Mouse (Mus musculus): ENCODE measurements around the gene Spryd4.
A peak's percentile ranks its signal among the peaks of the same experiment; 100 is the strongest.
"Not testable (repeated sequence)": the region's sequence is repeated elsewhere in the genome, so short reads cannot be mapped to it uniquely, and the experiment has no call there.

Gene Spryd4

DNA sequence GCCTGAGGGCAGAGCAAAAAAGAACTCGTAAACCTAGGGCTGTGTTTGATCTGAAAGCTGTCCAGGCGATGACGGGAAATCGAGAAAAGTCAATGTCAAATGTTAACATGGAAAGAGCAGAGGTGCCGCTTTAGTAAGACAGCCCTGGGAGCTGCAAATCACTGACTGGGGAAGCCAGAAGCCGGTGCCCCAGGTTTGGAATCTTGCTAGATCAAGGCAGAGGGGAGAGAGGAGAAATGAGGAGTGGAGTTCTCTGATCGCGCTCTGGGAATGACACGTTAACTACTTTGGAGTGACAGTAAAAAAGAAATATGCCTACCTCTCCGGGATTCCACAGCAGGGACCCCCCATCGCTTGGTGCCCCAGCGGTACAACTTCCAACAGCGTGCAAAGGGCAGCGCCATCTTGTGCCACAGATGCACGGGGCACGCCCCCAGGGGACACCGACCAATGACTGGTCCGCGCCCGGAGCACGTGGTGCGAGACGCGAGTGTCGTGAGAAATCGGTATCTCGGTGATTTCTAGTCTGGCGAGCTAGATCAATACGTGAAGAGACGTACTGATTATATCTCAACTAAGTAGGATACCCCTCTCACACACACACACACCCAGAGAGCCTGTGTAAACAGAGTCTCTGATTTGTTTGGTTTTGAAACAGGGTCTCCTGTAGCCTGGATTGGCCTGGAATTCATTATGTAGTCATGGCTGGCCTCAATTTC is at the start of gene Spryd4:
Spryd4 (minus strand) TSS at position 418 of the 719 bp plus-strand sequence.
- DNase-seq (ENCODE audit: low read depth, low spot score) = peak; percentile 97

DNA sequence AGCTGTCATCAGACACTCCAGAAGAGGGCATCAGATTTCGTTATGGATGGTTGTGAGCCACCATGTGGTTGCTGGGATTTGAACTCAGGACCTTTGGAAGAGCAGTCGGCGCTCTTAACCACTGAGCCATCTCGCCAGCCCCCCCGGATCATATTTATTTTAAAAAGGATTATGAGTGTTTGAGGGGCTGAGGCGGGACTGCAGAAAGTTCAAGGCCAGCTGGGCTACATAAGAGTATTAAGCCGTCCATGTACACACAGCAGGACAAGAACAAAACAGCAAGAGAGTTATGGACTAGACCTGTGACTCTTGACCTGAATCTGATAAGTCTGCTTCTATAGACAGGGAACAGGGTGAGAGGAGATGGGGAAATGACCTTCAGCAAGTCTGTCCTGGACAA is 48.8 kb upstream of the Spryd4 start:
- not testable (repeated sequence) for DNase-seq (ENCODE audit: low read depth, low spot score)

DNA sequence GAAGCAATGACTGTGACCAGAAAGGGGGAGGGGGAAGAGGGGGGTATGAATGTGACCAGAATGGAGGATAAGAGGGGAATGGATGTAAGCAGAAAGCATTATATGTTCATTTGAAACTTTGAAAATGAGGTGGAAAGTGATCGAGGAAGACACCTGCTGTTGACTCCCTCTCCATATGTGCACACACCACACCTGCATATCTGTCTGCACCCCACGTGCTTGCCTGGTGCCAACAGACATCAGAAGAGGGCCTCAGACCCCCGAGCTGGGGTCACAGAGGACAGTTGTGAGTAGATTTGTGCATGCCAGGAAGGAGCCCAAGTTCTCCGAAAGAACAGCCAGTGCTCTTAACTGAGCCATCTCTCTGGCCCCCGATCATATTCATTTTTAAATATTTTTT is 48.3 kb upstream of the Spryd4 start:
- no peak for DNase-seq (ENCODE audit: low read depth, low spot score)

DNA sequence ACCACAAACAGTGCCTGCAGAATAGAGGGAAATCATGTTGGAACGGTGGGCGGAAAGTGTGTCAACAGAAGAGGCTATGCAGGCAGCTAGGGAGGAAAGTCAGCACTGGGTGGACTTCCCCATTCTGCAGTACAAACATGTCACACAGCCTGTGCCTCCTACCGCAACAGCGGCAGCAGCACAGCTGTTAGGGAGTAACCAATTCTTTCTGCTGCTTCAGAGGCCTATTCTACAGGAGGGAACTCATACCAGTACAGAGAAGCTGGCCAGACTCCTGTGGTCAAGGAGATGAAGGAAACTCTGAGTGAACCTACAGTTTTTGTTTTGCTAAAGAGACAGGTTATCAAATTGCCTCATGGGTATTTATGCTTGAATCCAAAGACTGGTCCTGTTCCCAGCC is 47.3 kb upstream of the Spryd4 start:
- no peak for DNase-seq (ENCODE audit: low read depth, low spot score)

DNA sequence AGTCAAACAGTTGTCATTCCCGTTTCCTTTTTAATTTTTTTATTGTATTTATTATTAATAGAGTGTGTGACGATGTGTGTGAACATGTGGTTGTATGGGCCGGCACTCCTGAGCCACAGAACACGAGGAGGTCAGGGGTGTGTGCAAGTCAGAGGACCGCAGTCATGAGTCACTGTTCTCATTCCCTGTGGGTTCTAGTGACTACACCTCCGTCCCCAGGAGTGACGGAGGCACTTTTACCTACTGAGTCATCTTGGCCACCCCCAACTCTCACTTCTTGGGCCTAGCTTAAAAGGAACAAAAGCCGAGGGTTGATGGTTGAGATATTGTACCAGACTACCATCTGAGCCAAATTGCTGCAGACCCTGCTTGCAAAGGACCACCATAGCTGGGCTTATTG is 44.7 kb upstream of the Spryd4 start:
- no peak for DNase-seq (ENCODE audit: low read depth, low spot score)

DNA sequence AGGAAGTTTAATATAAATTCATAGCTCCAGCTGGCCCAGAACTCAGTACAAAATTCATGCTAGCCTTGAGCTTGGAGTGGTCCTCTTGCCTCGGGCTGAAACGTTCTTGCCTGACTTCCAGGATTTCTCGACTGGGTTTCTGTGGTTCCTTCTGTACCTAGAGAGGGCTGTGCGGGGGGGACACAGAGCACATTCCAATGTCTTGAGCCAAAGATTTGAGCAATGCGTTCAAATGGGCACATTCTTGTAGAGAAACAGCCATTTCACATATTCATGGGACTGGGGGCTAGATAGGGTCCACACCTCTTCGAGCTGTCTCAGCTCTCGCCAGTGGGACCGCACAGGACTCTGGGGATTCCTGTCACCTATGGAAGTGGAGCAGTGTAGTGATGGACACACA is 44.3 kb upstream of the Spryd4 start:
- DNase-seq (ENCODE audit: low read depth, low spot score) = no peak

DNA sequence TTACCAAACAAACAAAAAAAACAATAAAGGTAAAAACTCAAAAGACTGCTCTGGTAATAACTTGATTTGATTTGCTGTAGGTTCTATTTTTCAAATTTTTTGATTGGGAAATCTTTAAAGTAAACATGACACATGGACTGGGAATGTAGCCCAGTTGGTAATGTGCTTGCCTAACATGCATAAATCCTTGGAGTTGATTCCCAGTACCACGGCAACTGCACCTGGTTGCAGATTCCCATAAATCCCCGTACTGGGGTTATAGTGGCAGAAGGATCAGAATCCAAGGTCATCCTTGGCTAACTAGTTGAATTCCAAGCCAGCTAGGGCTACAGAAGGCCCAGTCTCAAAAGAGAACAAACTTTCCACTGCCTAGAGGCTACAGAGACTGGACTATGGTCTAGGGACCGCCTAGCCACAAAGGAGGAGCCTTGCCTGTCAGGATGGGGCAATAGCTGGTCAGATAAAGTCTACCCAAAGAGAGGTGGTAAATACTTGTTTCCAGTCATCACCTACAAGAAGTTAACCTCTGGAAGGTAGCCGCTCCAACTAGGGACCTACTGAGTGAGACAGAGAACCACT is 42.2 kb upstream of the Spryd4 start, which contains the start of gene Apon:
Apon (plus strand) TSS at position 420 of the 579 bp plus-strand sequence.
- no peak for DNase-seq (ENCODE audit: low read depth, low spot score)

DNA sequence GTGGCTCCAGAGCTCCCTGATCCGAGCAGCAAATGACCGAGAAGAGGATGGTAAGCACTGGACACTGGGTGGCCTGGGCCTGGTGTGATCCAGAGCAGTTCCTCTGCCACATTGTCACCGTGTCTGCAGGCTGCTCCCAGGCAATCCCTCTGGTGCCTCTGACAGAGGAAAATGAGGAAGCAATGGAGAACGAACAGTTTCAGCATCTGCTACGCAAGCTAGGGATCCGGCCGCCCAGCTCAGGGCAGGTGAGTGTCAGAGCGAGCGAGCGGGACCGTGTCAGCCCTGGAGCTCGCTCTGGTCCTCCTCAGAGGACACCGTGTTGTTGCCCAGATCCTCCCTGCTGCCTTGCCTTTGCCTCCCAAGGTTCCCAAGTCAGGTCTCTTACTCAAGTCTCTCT is 39.0 kb upstream of the Spryd4 start:
- peak; percentile 61 for DNase-seq (ENCODE audit: low read depth, low spot score)

DNA sequence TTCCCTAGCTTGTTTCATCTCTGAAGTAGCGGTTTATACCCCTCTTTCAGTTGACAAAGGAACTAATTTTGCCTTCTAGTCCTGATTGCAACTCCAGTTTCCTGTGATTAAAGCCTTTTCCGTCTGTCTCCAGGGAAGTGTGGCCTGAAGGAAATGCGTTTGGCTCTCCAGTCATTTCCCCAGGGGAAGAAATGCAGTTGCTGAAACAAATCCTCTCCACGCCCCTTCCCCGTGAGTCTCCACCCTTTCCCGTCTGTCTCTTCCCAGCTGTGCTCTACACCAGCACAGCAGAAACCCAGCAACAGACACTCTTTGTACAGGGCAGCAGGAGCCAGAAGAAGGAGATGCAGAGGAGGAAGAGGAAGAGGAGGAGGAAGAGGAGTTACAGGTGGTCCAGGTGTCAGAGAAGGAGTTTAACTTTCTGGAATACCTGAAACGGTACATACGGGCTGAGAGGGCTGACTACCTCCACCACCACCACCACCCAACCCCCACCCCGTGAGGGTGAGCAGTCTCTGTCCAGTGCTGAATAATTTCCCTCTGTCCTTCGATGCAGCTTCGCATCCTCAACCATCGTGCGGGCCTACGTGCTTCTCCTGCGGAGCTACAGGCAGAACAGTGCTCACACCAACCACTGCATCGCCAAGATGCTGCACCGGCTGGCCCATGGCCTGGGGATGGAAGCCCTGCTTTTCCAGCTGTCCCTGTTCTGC is 35.6 kb upstream of the Spryd4 start:
- DNase-seq (ENCODE audit: low read depth, low spot score) = peak; percentile 89

DNA sequence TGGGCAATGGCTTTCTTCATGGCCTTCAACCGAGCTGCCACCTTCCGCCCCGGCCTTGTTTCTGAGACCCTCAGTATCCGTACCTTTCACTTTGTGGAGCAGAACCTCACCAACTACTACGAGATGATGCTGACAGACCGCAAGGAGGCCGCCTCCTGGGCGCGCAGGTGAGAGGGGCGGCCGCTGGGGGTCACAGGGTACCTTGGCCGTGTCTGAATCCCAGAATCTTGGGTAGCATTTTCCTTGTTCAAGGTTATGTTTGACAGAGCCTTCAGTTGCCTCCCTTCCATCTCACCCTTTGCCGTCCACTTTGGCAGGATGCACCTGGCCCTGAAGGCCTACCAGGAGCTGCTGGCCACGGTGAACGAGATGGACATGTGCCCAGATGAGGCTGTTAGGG is 32.5 kb upstream of the Spryd4 start:
- no peak for DNase-seq (ENCODE audit: low read depth, low spot score)

DNA sequence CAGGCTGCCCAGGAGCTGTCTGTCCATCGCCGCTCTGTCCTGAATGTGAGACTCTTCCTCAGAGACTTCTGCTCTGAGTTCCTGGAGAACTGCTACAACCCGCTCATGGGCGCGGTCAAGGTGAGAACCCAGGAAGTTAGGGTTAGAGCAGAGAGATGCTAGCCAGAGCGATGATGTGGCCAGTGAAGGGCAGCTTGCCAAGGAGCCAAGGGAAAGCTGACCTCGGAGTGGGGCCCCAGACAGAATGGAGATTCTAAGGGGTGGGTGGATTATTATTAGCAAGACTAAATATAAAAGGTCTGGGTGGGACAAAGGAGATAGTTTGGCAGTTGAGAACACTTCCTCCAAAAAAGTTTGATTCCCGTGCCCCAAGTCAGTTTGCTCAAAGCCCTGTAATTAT is 31.6 kb upstream of the Spryd4 start:
- no peak for DNase-seq (ENCODE audit: low read depth, low spot score)

DNA sequence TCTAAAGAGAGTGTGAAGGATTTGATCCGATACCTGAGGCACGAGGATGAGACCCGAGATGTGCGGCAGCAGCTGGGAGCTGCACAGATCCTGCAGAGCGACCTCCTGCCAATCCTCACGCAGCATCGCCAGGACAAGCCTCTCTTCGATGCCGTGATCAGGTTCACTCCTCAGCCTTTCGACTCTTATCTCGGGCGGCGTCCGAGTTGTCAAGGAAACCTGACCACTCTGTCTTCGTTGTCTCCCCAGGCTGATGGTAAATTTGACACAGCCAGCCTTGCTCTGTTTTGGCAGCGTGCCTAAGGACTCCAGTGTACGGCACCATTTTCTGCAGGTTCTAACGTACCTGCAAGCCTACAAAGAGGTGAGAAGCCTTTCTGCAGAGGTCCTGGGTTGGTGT is 28.5 kb upstream of the Spryd4 start:
- no peak for DNase-seq (ENCODE audit: low read depth, low spot score)

DNA sequence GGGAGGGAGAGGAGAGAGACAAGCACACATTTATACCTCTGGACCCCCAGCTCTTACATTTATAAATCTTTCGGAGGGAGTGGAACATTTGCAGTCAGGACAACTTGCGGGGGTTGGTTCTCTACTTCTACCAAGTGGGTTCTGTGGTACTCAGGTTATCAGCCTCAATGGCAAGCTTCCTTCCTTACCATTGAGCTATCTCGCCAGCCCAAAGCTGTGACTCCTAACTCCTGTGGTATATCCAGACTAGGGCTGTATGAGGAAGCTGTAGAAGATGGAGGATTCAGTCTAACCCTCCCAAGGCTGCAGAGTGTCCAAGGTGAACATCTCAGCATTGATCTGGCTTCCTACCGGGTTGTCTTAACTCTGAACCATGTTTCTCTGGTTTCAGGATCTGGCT is 27.5 kb upstream of the Spryd4 start:
- DNase-seq (ENCODE audit: low read depth, low spot score) = no peak

DNA sequence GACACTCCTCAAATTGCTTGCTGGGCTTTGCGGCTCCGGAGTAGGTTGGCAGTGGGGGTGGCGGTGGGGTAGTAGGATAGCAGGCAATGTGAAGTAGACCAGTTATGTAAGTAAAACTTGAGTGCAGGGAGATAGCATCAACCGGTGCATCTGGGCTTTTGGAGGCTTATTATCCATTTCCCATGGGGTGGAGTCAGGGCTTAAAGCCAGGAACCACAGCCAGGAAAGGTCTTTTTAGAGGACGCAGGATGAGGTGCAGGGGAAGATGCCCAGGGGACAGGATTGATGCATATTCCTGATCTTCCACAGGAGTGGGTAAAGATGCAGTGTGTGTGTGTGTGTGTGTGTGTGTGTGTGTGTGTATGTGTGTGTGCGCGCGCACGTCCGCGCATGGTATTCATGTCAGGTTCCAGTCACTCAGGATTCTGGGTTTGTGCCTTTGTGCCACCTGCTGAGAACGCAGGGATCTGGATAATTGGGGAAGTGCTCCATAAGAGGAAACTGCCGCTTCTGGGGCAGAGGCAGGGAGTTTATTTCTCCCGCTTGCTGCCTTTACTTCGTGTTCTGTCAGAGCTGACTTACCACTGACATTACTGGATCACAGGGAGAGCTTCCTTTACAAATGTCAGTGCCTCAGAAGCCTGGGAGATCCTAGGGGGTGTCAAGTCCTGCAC is 26.3 kb upstream of the Spryd4 start:
- peak; percentile 37 for DNase-seq (ENCODE audit: low read depth, low spot score)

DNA sequence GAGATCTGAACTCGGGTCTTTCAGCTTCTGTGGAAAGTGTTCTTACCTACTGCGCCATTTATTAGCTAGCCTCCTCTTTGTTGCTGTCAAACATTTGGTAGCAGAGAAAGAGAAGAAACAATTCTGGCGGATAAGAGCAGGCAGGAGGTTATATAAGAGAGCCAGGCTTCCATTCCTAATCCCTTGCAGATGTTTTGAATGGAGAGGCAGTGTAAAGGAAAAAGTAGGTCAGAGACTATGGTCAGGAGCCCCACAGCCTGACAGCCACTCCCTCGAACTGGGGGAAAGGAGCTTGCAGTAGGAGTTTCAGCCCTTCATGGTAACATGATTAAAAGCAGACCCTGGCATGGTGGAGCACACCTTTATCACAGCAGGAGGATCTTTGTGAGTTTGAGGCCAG is 24.7 kb upstream of the Spryd4 start:
- no peak for DNase-seq (ENCODE audit: low read depth, low spot score)

DNA sequence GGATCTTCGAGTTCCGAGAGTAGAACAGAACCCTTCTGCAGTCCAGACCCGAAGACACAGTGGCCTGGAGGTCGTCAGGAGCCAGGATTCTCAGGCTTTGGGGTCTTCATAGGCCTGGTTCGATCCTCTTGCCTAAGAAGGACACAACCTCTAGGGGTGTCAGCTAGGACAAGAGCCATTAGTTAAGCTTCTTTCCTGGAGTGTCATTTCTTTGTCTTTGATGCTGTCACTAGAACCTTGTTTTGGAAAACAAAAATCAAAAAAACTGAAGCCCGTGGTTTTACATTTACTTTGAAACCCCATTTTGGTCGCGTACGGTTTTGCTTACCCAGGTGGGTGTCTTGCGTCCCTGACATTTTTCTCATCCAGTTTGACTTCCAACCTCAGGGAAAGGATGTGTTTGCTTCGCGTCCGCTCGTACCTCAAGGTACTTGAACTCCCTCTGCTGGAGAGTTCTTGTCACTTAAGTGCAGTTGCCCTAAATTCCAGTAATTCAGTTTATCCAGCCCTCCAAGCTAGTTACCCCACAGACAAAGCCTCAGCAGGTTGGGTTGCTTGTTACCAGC is 20.9 kb upstream of the Spryd4 start:
- peak; percentile 89 for DNase-seq (ENCODE audit: low read depth, low spot score)

DNA sequence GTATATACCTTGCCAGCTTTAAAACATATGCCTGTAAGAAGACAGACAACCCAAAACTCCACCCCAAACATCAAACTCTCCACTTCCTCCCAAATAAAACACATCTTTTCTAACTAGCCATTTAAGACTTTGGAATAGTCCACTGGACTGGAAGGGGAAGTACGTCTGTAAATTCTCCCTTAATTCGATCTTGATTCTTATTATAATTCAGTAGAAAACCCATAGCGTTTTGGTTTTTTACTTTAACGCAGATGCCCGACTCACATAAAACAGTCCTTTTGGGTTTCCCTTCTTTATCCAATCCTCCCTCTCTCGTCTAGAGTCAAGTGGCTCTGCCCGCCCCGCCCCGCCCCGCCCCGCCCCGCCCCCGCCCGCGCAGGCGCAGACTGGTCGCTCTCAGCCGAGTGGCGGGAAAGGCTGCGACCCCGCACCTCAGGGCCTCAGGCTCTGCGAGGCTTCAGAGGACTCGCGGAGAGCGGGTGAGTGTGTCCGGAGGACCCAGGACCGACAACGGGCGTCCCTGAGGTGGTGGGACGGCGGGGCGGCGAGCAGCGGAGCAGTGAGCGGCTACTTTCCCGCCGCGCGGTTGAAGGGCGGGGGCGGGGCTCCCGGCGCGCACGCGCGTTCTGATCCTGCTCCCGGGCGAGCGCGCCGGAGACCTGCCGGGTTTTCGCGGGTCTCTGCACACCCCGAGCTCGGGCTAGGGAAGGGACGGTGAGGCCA is 20.3 kb upstream of the Spryd4 start, which contains the start of gene Timeless:
Timeless (plus strand) TSS at position 369 of the 723 bp plus-strand sequence.
- peak; percentile 89 for DNase-seq (ENCODE audit: low read depth, low spot score)

DNA sequence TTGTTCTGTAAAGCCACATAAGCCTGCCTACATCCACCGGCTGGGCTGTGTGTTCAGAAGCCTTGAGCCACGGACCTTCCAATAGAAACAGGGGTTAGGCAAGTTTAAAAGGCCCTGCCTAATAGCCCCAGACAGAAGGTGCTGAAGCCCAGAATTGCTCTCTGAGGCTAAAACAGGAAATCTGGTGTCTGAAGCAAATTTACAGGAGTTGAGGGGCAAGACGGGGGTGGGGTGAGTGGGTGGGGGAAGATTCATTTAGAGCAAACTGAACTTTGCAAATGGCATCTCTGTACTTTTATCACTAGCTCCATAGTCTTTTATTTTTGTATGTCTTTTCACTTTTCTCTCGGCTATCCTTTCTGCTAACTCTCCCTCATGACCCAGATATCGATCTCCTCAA is 19.5 kb upstream of the Spryd4 start:
- no peak for DNase-seq (ENCODE audit: low read depth, low spot score)

DNA sequence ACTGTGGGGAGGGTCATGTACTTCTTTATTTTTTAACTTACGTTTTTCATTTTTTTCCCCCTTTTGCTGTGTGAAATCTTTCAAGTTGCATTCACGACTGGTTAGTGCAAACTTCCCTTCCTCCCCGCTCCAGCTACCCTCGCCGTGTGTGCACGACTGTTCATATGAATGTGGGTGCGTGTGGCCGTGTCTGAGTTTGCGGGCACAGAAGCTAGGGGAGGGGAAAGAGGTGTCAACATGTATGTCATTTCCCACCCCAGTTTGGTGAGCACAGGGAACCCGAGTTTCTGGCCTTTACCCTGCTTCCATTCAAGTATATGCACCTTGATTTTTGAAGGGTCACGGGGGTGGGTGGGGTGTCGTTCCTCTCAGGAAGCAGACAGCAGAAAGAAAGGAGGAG is 19.0 kb upstream of the Spryd4 start:
- DNase-seq (ENCODE audit: low read depth, low spot score) = no peak

DNA sequence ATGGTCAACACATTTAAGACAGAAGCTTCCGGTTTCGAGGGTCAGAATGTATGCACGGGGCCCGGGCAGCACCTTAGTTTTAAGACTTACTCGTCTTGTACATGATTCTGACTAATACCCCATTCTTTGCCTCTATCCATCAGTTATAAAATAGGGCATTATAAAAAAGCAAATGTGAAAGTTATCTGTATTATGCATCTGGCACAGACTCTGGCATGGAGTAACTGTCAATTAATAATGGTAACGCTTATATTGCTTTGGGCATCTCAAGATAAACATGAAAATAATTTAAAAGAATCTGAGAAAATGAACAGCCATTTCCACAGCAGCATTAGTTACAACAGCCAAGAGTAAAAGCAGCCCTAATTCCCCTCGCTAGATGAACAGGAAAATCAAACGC is 16.4 kb upstream of the Spryd4 start:
- DNase-seq (ENCODE audit: low read depth, low spot score) = no peak

DNA sequence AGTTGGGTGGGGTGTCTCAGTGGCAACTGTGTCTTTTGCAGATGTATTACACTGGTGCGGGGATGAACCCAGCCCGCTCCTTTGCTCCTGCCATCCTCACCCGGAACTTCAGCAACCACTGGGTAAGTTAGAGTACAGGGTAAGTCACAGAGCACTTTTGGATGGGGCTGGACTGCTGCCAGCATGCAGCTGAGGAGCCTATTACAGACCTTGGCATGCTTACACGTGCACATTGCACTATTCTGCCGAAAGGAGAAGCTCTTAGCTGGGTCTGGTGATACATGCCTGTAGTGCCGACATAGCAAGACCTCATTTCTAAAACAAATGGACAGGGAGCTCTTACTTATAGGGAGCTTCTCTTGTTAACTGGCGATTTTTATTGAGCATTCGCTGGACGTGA is 16.0 kb upstream of the Spryd4 start:
- no peak for DNase-seq (ENCODE audit: low read depth, low spot score)

Measured in ZHBTc4 (cell line).